Mouse (Mus musculus): ENCODE measurements around the gene Adcy2. TPM values are rescaled to one million over a fixed set of nuclear protein-coding genes. Genes with fewer than 3 reads are reported as not detected.

Gene Adcy2
- polyA plus RNA-seq, 1 experiment, result 2.2 TPM

GRCm38 (mm10) chr13:68778011-68778672, 221.2 kb downstream of the Adcy2 start:
- H3K4me3 ChIP-seq (ENCODE audit: low read depth, low read length), result no peak overlapping the region
- H3K9me3 ChIP-seq (replicated peaks; ENCODE audit: control insufficient read depth, insufficient read depth, low read length, poor library complexity, severe bottlenecking), result no peaks in the 10 kb centered on the region
- H3K4me1 ChIP-seq (ENCODE audit: control insufficient read depth, insufficient read depth, low read length), result no peaks in the 10 kb centered on the region
- H3K27me3 ChIP-seq (ENCODE audit: control insufficient read depth, insufficient read depth, low read length, poor library complexity, severe bottlenecking), result no peaks in the 10 kb centered on the region
- TF ChIP-seq CTCF (IDR thresholded peaks at IDR 0.05; ENCODE audit: low read depth, low read length), result no peak
- TF ChIP-seq EP300 (IDR thresholded peaks at IDR 0.05; ENCODE audit: insufficient read depth, low read depth, low read length), result no peak
- TF ChIP-seq POLR2A (IDR thresholded peaks at IDR 0.05; ENCODE audit: insufficient read depth, low read length), result no peak
- H3K36me3 ChIP-seq (ENCODE audit: control insufficient read depth, insufficient read depth, low read length, poor library complexity, severe bottlenecking), result no peaks in the 10 kb centered on the region
- H3K27ac ChIP-seq (ENCODE audit: insufficient read depth, low read length), result no peak overlapping the region
- no peak overlapping the region for H3K9ac ChIP-seq (ENCODE audit: low read depth, poor library complexity, severe bottlenecking)

DNA sequence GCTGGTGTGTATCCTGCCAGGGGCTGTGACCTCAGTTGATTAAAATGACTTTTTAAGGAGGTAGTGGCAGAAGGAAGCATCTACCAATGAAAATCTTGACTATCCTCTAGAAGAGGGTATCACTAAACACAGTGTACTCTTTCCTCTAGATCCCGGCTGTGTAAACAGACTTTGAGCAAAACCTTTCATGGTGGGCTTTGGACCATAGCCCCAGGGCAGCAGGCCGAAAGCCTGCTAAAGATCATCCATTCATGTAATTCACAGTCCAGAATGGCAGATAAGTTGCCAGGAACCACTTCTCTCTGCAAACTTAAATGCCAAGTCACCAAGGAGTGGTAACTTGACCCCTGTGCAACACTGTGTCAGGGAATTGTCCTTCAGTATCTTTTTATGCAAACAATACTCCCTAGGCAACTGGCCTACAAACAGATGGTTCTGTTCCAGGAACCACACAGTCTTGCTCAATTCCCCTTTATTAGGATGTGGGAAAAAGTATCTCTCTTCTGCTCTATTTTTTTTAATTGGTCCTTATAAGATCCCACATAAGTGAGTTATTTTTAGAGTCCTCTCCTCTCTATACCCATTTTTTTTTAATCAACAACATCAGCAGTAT, 225.6 kb downstream of the Adcy2 start:
- no peak overlapping the region for H3K4me3 ChIP-seq (ENCODE audit: low read depth, low read length)
- H3K4me1 ChIP-seq (ENCODE audit: control insufficient read depth, insufficient read depth, low read length), result no peaks in the 10 kb centered on the region
- H3K9me3 ChIP-seq (replicated peaks; ENCODE audit: control insufficient read depth, insufficient read depth, low read length, poor library complexity, severe bottlenecking), result no peaks in the 10 kb centered on the region
- no peaks in the 10 kb centered on the region for H3K27me3 ChIP-seq (ENCODE audit: control insufficient read depth, insufficient read depth, low read length, poor library complexity, severe bottlenecking)
- no peak overlapping the region for H3K27ac ChIP-seq (ENCODE audit: insufficient read depth, low read length)
- TF ChIP-seq POLR2A (IDR thresholded peaks at IDR 0.05; ENCODE audit: insufficient read depth, low read length), result no peak
- no peak for TF ChIP-seq CTCF (IDR thresholded peaks at IDR 0.05; ENCODE audit: low read depth, low read length)
- TF ChIP-seq EP300 (IDR thresholded peaks at IDR 0.05; ENCODE audit: insufficient read depth, low read depth, low read length), result no peak
- H3K36me3 ChIP-seq (ENCODE audit: control insufficient read depth, insufficient read depth, low read length, poor library complexity, severe bottlenecking), result no peaks in the 10 kb centered on the region
- H3K9ac ChIP-seq (ENCODE audit: low read depth, poor library complexity, severe bottlenecking), result no peak overlapping the region

- H3K9me3 ChIP-seq (replicated peaks; ENCODE audit: control insufficient read depth, insufficient read depth, low read length, poor library complexity, severe bottlenecking), result no peaks in the 10 kb centered on the region
- no peak overlapping the region for H3K9ac ChIP-seq (ENCODE audit: low read depth, poor library complexity, severe bottlenecking)
- no peaks in the 10 kb centered on the region for H3K36me3 ChIP-seq (ENCODE audit: control insufficient read depth, insufficient read depth, low read length, poor library complexity, severe bottlenecking)
- H3K27me3 ChIP-seq (ENCODE audit: control insufficient read depth, insufficient read depth, low read length, poor library complexity, severe bottlenecking), result no peaks in the 10 kb centered on the region
- no peak for TF ChIP-seq POLR2A (IDR thresholded peaks at IDR 0.05; ENCODE audit: insufficient read depth, low read length)
- no peak for TF ChIP-seq EP300 (IDR thresholded peaks at IDR 0.05; ENCODE audit: insufficient read depth, low read depth, low read length)
- no peak for TF ChIP-seq CTCF (IDR thresholded peaks at IDR 0.05; ENCODE audit: low read depth, low read length)
- no peaks in the 10 kb centered on the region for H3K4me1 ChIP-seq (ENCODE audit: control insufficient read depth, insufficient read depth, low read length)
- no peak overlapping the region for H3K27ac ChIP-seq (ENCODE audit: insufficient read depth, low read length)
- no peak overlapping the region for H3K4me3 ChIP-seq (ENCODE audit: low read depth, low read length)
Measured at GRCm38 (mm10) chr13:68768588-68768987, 230.8 kb downstream of the Adcy2 start.

- no peak overlapping the region for H3K4me3 ChIP-seq (ENCODE audit: low read depth, low read length)
- TF ChIP-seq CTCF (IDR thresholded peaks at IDR 0.05; ENCODE audit: low read depth, low read length) (no peak), EP300 (IDR thresholded peaks at IDR 0.05; ENCODE audit: insufficient read depth, low read depth, low read length) (no peak), POLR2A (IDR thresholded peaks at IDR 0.05; ENCODE audit: insufficient read depth, low read length) (no peak)
- no peaks in the 10 kb centered on the region for H3K36me3 ChIP-seq (ENCODE audit: control insufficient read depth, insufficient read depth, low read length, poor library complexity, severe bottlenecking)
- no peak overlapping the region for H3K9ac ChIP-seq (ENCODE audit: low read depth, poor library complexity, severe bottlenecking)
- no peaks in the 10 kb centered on the region for H3K27me3 ChIP-seq (ENCODE audit: control insufficient read depth, insufficient read depth, low read length, poor library complexity, severe bottlenecking)
- H3K4me1 ChIP-seq (ENCODE audit: control insufficient read depth, insufficient read depth, low read length), result no peaks in the 10 kb centered on the region
- H3K27ac ChIP-seq (ENCODE audit: insufficient read depth, low read length), result no peak overlapping the region
- H3K9me3 ChIP-seq (replicated peaks; ENCODE audit: control insufficient read depth, insufficient read depth, low read length, poor library complexity, severe bottlenecking), result no peaks in the 10 kb centered on the region
Measured at GRCm38 (mm10) chr13:68765896-68766578, 233.3 kb downstream of the Adcy2 start.

- Histone ChIP-seq H3K36me3 (ENCODE audit: control insufficient read depth, insufficient read depth, low read length, poor library complexity, severe bottlenecking) (no peaks in the 10 kb centered on the region), H3K27me3 (ENCODE audit: control insufficient read depth, insufficient read depth, low read length, poor library complexity, severe bottlenecking) (no peaks in the 10 kb centered on the region), H3K27ac (ENCODE audit: insufficient read depth, low read length) (no peak overlapping the region), H3K4me3 (ENCODE audit: low read depth, low read length) (no peak overlapping the region), H3K9ac (ENCODE audit: low read depth, poor library complexity, severe bottlenecking) (no peak overlapping the region), H3K9me3 (replicated peaks; ENCODE audit: control insufficient read depth, insufficient read depth, low read length, poor library complexity, severe bottlenecking) (no peaks in the 10 kb centered on the region), H3K4me1 (ENCODE audit: control insufficient read depth, insufficient read depth, low read length) (no peaks in the 10 kb centered on the region)
- TF ChIP-seq POLR2A (IDR thresholded peaks at IDR 0.05; ENCODE audit: insufficient read depth, low read length) (no peak), EP300 (IDR thresholded peaks at IDR 0.05; ENCODE audit: insufficient read depth, low read depth, low read length) (no peak), CTCF (IDR thresholded peaks at IDR 0.05; ENCODE audit: low read depth, low read length) (no peak)
Measured at GRCm38 (mm10) chr13:68764614-68765013, 234.7 kb downstream of the Adcy2 start.

DNA sequence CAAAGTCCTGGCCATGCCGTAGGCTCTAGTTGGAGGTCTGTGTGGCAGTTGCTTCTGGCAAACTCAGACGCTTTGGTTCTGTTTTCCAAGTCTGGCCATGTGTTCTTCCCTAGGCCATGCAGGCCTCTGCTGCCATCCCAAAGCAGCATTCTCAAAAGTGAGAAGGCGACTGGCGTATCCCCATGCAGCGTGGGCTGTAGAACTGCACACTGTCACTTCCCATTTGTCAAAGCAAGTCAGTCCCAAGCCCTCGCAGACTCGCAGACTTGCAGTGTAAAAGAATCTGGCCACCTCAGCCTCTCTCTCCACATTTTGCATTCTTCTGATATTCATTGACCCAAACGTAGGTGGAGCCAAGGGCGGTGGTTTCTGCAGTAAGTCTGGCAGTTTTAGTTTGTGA, 249.5 kb downstream of the Adcy2 start:
- no peak for TF ChIP-seq POLR2A (IDR thresholded peaks at IDR 0.05; ENCODE audit: insufficient read depth, low read length)
- TF ChIP-seq CTCF (IDR thresholded peaks at IDR 0.05; ENCODE audit: low read depth, low read length), result no peak
- no peak for TF ChIP-seq EP300 (IDR thresholded peaks at IDR 0.05; ENCODE audit: insufficient read depth, low read depth, low read length)
- Histone ChIP-seq H3K36me3 (ENCODE audit: control insufficient read depth, insufficient read depth, low read length, poor library complexity, severe bottlenecking) (no peaks in the 10 kb centered on the region), H3K27me3 (ENCODE audit: control insufficient read depth, insufficient read depth, low read length, poor library complexity, severe bottlenecking) (no peaks in the 10 kb centered on the region), H3K9me3 (replicated peaks; ENCODE audit: control insufficient read depth, insufficient read depth, low read length, poor library complexity, severe bottlenecking) (no peaks in the 10 kb centered on the region), H3K4me3 (ENCODE audit: low read depth, low read length) (no peak overlapping the region), H3K4me1 (ENCODE audit: control insufficient read depth, insufficient read depth, low read length) (no peaks in the 10 kb centered on the region), H3K27ac (ENCODE audit: insufficient read depth, low read length) (no peak overlapping the region), H3K9ac (ENCODE audit: low read depth, poor library complexity, severe bottlenecking) (no peak overlapping the region)

Data from ES-Bruce4 (cell line).